Comparison of ENCODE assay signal across 8 mouse cellular contexts in genomic region chr9:111117126-111117642, GRCm38 (mm10). TPM values are rescaled to one million over a fixed set of nuclear protein-coding genes. Genes with fewer than 3 reads are reported as not detected.
DNase-seq lines count a peak whose midpoint lies in the region; ATAC-seq lines count a peak whose summit lies in the region.

Lrrfip2 (plus strand) TSS chr9:111117592.

- no peak for ATAC-seq in kidney, embryonic 15.5 days (replicated peaks; ENCODE audit: low FRiP score)
- ATAC-seq in forebrain, embryonic 14.5 days = no peak

- no peaks in the 10 kb centered on the region for H3K9me3 ChIP-seq in kidney, embryonic 15.5 days (replicated peaks)
- H3K9me3 ChIP-seq in forebrain, embryonic 14.5 days (replicated peaks; ENCODE audit: control insufficient read depth, low read length) = no peaks in the 10 kb centered on the region
- no peaks in the 10 kb centered on the region for H3K9me3 ChIP-seq in hindbrain, embryonic 10.5 days

- peak within 1 kb of the TSS; percentile 80 for H3K4me2 ChIP-seq in kidney, embryonic 15.5 days
- H3K4me2 ChIP-seq in forebrain, embryonic 14.5 days (ENCODE audit: low read length) = peak within 1 kb of the TSS; percentile 76

- peak within 1 kb of the TSS; percentile 81 for H3K27ac ChIP-seq in kidney, embryonic 15.5 days
- H3K27ac ChIP-seq in forebrain, embryonic 14.5 days (ENCODE audit: low read depth, low read length) = peak within 1 kb of the TSS; percentile 76; the same call in 1 of the 2 replicates
- H3K27ac ChIP-seq in hindbrain, embryonic 10.5 days = peak within 1 kb of the TSS; percentile 95

- no peaks in the 10 kb centered on the region for H3K36me3 ChIP-seq in kidney, embryonic 15.5 days
- no peaks in the 10 kb centered on the region for H3K36me3 ChIP-seq in forebrain, embryonic 14.5 days (ENCODE audit: control insufficient read depth, insufficient read depth, low read length)
- peaks cover 16% of the 10 kb centered on the region for H3K36me3 ChIP-seq in hindbrain, embryonic 10.5 days
- H3K36me3 ChIP-seq in splenic B cell, adult 2 months (ENCODE audit: control insufficient read depth, insufficient read depth, low read length, poor library complexity, severe bottlenecking) = no peaks in the 10 kb centered on the region

- 32% methylated on average over 14 of the region's 14 CpGs for WGBS in kidney, embryonic 15.5 days
- 37% methylated on average over 14 of the region's 14 CpGs for WGBS in forebrain, embryonic 14.5 days
- WGBS in hindbrain, embryonic 10.5 days = 42% methylated on average over 14 of the region's 14 CpGs

- peak within 1 kb of the TSS; percentile 83 for H3K9ac ChIP-seq in kidney, embryonic 15.5 days
- H3K9ac ChIP-seq in forebrain, embryonic 14.5 days (ENCODE audit: low read length) = peak within 1 kb of the TSS; percentile 89

- peaks cover 19% of the 10 kb centered on the region for H3K4me1 ChIP-seq in kidney, embryonic 15.5 days
- peaks cover 13% of the 10 kb centered on the region; the same call in 1 of the 2 replicates for H3K4me1 ChIP-seq in forebrain, embryonic 14.5 days (ENCODE audit: control insufficient read depth, insufficient read depth, low read length)
- H3K4me1 ChIP-seq in hindbrain, embryonic 10.5 days (replicated peaks) = peaks cover 23% of the 10 kb centered on the region

- no peak for DNase-seq in kidney, postnatal 4 days
- DNase-seq in ZHBTc4 (ENCODE audit: low read depth, low spot score) = peak; percentile 9
- DNase-seq in forebrain, embryonic 14.5 days (ENCODE audit: low spot score) = no peak
- no peak for DNase-seq in hindbrain, embryonic 10.5 days (ENCODE audit: low spot score)
- peak; percentile 8 for DNase-seq in liver
- peak; percentile 4 for DNase-seq in splenic B cell, adult 2 months (ENCODE audit: low read depth, low spot score)
- DNase-seq in kidney, postnatal 14 days = no peak

- H3K27me3 ChIP-seq in kidney, embryonic 15.5 days = no peaks in the 10 kb centered on the region
- no peaks in the 10 kb centered on the region for H3K27me3 ChIP-seq in forebrain, embryonic 14.5 days (replicated peaks; ENCODE audit: control insufficient read depth, insufficient read depth, low read length)
- no peaks in the 10 kb centered on the region for H3K27me3 ChIP-seq in hindbrain, embryonic 10.5 days (ENCODE audit: insufficient read depth, poor library complexity, severe bottlenecking)
- no peaks in the 10 kb centered on the region for H3K27me3 ChIP-seq in splenic B cell, adult 2 months (ENCODE audit: control insufficient read depth, insufficient read depth, low read length, poor library complexity, severe bottlenecking)

- peak within 1 kb of the TSS; percentile 81 for H3K4me3 ChIP-seq in kidney, embryonic 15.5 days (replicated peaks)
- H3K4me3 ChIP-seq in forebrain, embryonic 14.5 days (ENCODE audit: low read depth, low read length) = peak within 1 kb of the TSS; percentile 93
- H3K4me3 ChIP-seq in hindbrain, embryonic 10.5 days = peak within 1 kb of the TSS; percentile 95

RNA-seq across cellular contexts. Expression of gene Lrrfip2, which starts in this region (rescaled TPM):
- 35.9 and 37.9 TPM in 2 replicates for polyA plus RNA-seq in kidney, embryonic 15.5 days (2015; fragmentation: Nextera tagmentation; extraction: Ambion mirVana)
- 41.9 and 45.2 TPM in 2 replicates for polyA plus RNA-seq in forebrain, embryonic 14.5 days (2014; fragmentation: Nextera tagmentation; extraction: Ambion mirVana)
- polyA plus RNA-seq in hindbrain, embryonic 10.5 days (2016; fragmentation: Nextera tagmentation; extraction: Ambion mirVana) = 40.0 and 41.5 TPM in 2 replicates

Comparison
In these comparisons a context has a peak if more than half of its experiments do, and no peak if none do; other contexts are left out.
1. DNase-seq: peak in ZHBTc4 (single experiment), liver (single experiment) and splenic B cell, adult 2 months (single experiment); none in kidney, postnatal 4 days (0 of 2), forebrain, embryonic 14.5 days (single experiment), hindbrain, embryonic 10.5 days (single experiment) and kidney, postnatal 14 days (single experiment).
2. Peak in every context shown above with its lines, with median percentiles within 50 percentile points of each other: H3K27ac ChIP-seq and H3K4me3 ChIP-seq.